Mouse (Mus musculus): ENCODE measurements around the gene Arhgap6. TPM values are rescaled to one million over a fixed set of nuclear protein-coding genes. Genes with fewer than 3 reads are reported as not detected.

Gene Arhgap6
- polyA plus RNA-seq, 2 experiments: 1.2 to 2.3 TPM

DNA sequence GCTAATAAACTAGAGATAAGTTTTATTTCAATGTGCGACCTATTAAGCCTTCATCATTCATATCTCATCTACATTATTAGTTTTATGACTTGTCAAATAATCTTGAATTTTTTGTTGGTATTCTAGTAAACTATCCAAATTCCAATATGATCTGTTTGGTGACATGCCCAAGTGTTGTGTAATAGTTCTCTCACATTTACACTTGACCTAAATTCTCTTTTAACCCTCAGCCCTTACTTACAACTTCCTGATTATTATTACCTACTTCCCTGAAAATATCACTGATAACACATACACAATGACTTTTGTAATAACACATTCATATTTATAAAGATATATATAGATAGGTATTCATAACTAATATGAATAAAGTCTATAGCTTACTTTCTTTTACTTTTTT lies 461.0 kb downstream of the Arhgap6 start:
- Histone ChIP-seq H3K9me3 (ENCODE audit: control insufficient read depth, low read length) (no peaks in the 10 kb centered on the region), H3K4me2 (ENCODE audit: low read depth) (no peak overlapping the region), H3K27ac (no peak overlapping the region), H3K4me1 (replicated peaks; ENCODE audit: control insufficient read depth in 2 of 2, insufficient read depth in 2 of 2, low read length in 1 of 2) (no peaks in the 10 kb centered on the region), H3K9ac (replicated peaks) (no peak overlapping the region), H3K36me3 (replicated peaks; ENCODE audit: control insufficient read depth, insufficient read depth, low read depth) (no peaks in the 10 kb centered on the region), H3K27me3 (ENCODE audit: control insufficient read depth, insufficient read depth, low read length) (no peaks in the 10 kb centered on the region), H3K4me3 (ENCODE audit: insufficient read depth in 1 of 2, low read depth in 2 of 2, low read length in 2 of 2) (no peak overlapping the region)
- ATAC-seq (ENCODE audit: insufficient read depth): no peak
- DNase-seq (ENCODE audit: low read depth in 3 of 3, low spot score in 3 of 3): no peak
- TF ChIP-seq CTCF (IDR thresholded peaks at IDR 0.05; ENCODE audit: low read depth): no peak
- no peak for TF ChIP-seq EP300 (IDR thresholded peaks at IDR 0.05; ENCODE audit: low read depth)
- 70% methylated on average over 1 of the region's 1 CpGs for WGBS (ENCODE audit: insufficient replicate concordance)

DNA sequence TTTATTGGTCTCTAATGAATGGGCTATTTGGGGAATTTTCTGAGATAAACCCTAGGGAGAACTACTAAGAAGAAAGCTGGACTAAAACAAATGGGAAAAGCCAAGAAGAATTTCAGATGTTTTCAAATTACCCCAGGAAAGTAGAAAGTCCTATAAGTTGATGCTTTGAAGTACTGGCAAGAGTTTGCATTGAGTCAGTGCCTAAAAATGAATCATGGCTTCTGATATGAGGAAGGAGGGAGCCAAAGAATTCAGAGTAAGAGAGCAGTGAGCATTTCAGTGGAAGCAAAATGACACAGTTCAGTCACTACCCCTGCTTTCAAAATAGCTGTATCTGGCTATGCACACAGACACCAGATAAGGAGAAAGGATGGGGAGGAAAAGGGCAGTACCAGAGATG lies 461.8 kb downstream of the Arhgap6 start:
- H3K4me2 ChIP-seq (ENCODE audit: low read depth): no peak overlapping the region
- TF ChIP-seq CTCF (IDR thresholded peaks at IDR 0.05; ENCODE audit: low read depth): no peak
- TF ChIP-seq EP300 (IDR thresholded peaks at IDR 0.05; ENCODE audit: low read depth): no peak
- H3K27ac ChIP-seq: no peak overlapping the region
- DNase-seq (ENCODE audit: low read depth in 3 of 3, low spot score in 3 of 3) (no peak), ATAC-seq (ENCODE audit: insufficient read depth) (no peak)
- no peaks in the 10 kb centered on the region for H3K9me3 ChIP-seq (ENCODE audit: control insufficient read depth, low read length)
- H3K4me1 ChIP-seq (replicated peaks; ENCODE audit: control insufficient read depth in 2 of 2, insufficient read depth in 2 of 2, low read length in 1 of 2): no peaks in the 10 kb centered on the region
- no peaks in the 10 kb centered on the region for H3K27me3 ChIP-seq (ENCODE audit: control insufficient read depth, insufficient read depth, low read length)
- H3K36me3 ChIP-seq (replicated peaks; ENCODE audit: control insufficient read depth, insufficient read depth, low read depth): no peaks in the 10 kb centered on the region
- H3K9ac ChIP-seq (replicated peaks): no peak overlapping the region
- no peak overlapping the region for H3K4me3 ChIP-seq (ENCODE audit: insufficient read depth in 1 of 2, low read depth in 2 of 2, low read length in 2 of 2)

DNA sequence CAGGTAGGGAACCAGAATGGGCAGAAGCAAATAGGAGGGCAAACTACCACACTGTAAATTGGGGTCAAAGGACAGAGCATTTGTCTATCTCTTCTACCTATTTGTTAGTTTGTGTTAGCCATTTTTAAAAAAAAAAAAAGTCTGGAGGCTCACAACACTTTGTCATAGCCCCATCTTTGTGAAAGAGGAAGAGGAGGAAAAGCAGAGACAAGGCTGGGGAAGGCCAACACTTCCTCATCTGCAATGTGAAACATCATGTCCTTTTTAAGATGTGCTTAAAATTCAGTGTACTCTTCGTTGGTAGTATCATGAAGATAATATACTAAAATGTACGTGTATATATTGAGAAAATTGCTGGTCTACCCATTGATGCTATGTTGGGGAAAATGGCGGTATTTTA lies 466.1 kb downstream of the Arhgap6 start:
- WGBS (ENCODE audit: insufficient replicate concordance): 61% methylated on average over 3 of the region's 3 CpGs
- H3K4me1 ChIP-seq (replicated peaks; ENCODE audit: control insufficient read depth in 2 of 2, insufficient read depth in 2 of 2, low read length in 1 of 2): no peaks in the 10 kb centered on the region
- no peak for ATAC-seq (ENCODE audit: insufficient read depth)

DNA sequence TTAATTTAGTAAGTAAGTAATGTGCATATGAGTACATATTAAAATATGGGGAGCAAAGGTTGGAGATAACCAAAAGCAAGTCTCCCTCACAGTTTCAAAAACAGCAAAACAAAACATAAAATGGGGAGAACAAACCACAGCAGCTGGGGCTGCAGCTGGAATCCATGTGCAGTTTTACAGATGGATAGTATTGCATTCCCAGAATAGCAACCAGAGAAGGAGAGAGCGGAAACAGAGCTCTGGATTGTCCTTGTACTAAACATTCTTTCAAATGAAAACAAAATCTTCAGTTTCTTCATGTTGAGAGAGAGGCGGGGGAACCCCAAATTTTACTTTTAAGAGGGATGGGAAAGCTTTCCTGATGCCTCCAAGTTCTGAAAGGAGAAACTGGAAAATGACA lies 467.3 kb downstream of the Arhgap6 start:
- no peak overlapping the region for H3K4me3 ChIP-seq (ENCODE audit: insufficient read depth in 1 of 2, low read depth in 2 of 2, low read length in 2 of 2)
- no peaks in the 10 kb centered on the region for H3K36me3 ChIP-seq (replicated peaks; ENCODE audit: control insufficient read depth, insufficient read depth, low read depth)
- no peaks in the 10 kb centered on the region for H3K27me3 ChIP-seq (ENCODE audit: control insufficient read depth, insufficient read depth, low read length)
- WGBS (ENCODE audit: insufficient replicate concordance): 53% methylated on average over 2 of the region's 2 CpGs
- no peak for DNase-seq (ENCODE audit: low read depth in 3 of 3, low spot score in 3 of 3)
- ATAC-seq (ENCODE audit: insufficient read depth): no peak
- no peaks in the 10 kb centered on the region for H3K4me1 ChIP-seq (replicated peaks; ENCODE audit: control insufficient read depth in 2 of 2, insufficient read depth in 2 of 2, low read length in 1 of 2)
- no peak overlapping the region for H3K27ac ChIP-seq
- no peaks in the 10 kb centered on the region for H3K9me3 ChIP-seq (ENCODE audit: control insufficient read depth, low read length)
- TF ChIP-seq EP300 (IDR thresholded peaks at IDR 0.05; ENCODE audit: low read depth) (no peak), CTCF (IDR thresholded peaks at IDR 0.05; ENCODE audit: low read depth) (no peak)
- H3K4me2 ChIP-seq (ENCODE audit: low read depth): no peak overlapping the region
- H3K9ac ChIP-seq (replicated peaks): no peak overlapping the region

More for the DNA sequence above, 466.1 kb downstream of the Arhgap6 start:
- no peak overlapping the region for H3K4me2 ChIP-seq (ENCODE audit: low read depth)
- no peaks in the 10 kb centered on the region for H3K27me3 ChIP-seq (ENCODE audit: control insufficient read depth, insufficient read depth, low read length)
- no peaks in the 10 kb centered on the region for H3K9me3 ChIP-seq (ENCODE audit: control insufficient read depth, low read length)
- H3K9ac ChIP-seq (replicated peaks): no peak overlapping the region
- H3K36me3 ChIP-seq (replicated peaks; ENCODE audit: control insufficient read depth, insufficient read depth, low read depth): no peaks in the 10 kb centered on the region
- H3K27ac ChIP-seq: no peak overlapping the region
- no peak for DNase-seq (ENCODE audit: low read depth in 3 of 3, low spot score in 3 of 3)
- H3K4me3 ChIP-seq (ENCODE audit: insufficient read depth in 1 of 2, low read depth in 2 of 2, low read length in 2 of 2): no peak overlapping the region
- TF ChIP-seq CTCF (IDR thresholded peaks at IDR 0.05; ENCODE audit: low read depth) (no peak), EP300 (IDR thresholded peaks at IDR 0.05; ENCODE audit: low read depth) (no peak)

DNA sequence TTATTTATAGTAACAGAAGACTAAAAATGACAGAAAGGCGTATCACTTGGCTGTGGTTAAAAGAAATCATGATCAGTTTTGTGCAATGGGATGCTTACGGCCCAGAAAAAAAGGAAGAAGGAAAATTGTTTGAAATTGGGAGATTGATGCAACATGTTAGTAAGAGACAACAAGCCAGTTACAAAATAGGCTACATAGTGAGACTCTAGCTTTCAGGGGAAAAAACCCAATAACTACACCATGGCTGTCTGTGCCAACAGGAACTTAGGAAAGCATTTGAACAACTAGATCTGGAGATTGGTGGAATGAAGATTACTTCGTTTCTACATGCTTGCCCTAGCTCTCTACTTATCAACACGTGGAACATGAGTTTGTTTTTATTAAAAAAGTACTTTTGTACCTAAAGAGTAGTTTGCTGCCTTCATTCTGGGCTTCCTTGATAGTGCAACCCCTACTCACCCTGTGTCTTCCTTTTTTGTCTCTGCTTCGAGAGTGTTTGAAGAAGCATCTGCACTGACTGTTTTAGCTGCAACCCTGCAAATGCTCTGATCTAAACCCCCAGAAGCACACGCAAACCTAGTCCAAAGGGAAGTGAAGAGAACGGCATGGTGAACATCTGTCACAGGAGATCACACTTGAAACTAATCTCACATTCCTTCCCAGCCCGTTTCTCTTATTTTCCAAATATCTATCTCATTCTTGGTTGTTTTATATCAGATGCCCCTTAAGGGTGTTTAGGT lies 468.7 kb downstream of the Arhgap6 start:
- no peak for TF ChIP-seq CTCF (IDR thresholded peaks at IDR 0.05; ENCODE audit: low read depth)
- no peak for TF ChIP-seq EP300 (IDR thresholded peaks at IDR 0.05; ENCODE audit: low read depth)
- Histone ChIP-seq H3K9me3 (ENCODE audit: control insufficient read depth, low read length) (no peaks in the 10 kb centered on the region), H3K4me2 (ENCODE audit: low read depth) (no peak overlapping the region), H3K4me3 (ENCODE audit: insufficient read depth in 1 of 2, low read depth in 2 of 2, low read length in 2 of 2) (no peak overlapping the region), H3K27ac (no peak overlapping the region), H3K36me3 (replicated peaks; ENCODE audit: control insufficient read depth, insufficient read depth, low read depth) (no peaks in the 10 kb centered on the region), H3K27me3 (ENCODE audit: control insufficient read depth, insufficient read depth, low read length) (no peaks in the 10 kb centered on the region), H3K4me1 (replicated peaks; ENCODE audit: control insufficient read depth in 2 of 2, insufficient read depth in 2 of 2, low read length in 1 of 2) (no peaks in the 10 kb centered on the region), H3K9ac (replicated peaks) (no peak overlapping the region)
- 52% methylated on average over 8 of the region's 8 CpGs for WGBS (ENCODE audit: insufficient replicate concordance)
- DNase-seq (ENCODE audit: low read depth in 3 of 3, low spot score in 3 of 3): no peak
- ATAC-seq (ENCODE audit: insufficient read depth): no peak

All from liver, embryonic 14.5 days (tissue).